Mouse (Mus musculus) bone marrow, adult 2 months (tissue): ENCODE results near the gene Opn4.

Source experiments
- CTCF ChIP-seq: fragments of 200-500 bp; IDR thresholded peaks from 2 replicates; pipeline ENCODE4 v1.5.1; 2011; ENCODE audit warnings: low read length, control low read depth; ENCODE audit not compliant: control insufficient read depth, insufficient read depth
- POLR2A ChIP-seq: fragments of 200-500 bp; IDR thresholded peaks from 2 replicates; pipeline ENCODE4 v1.6.1; 2011; ENCODE audit warnings: low read depth, mild to moderate bottlenecking, control low read depth, low read length, borderline replicate concordance; ENCODE audit not compliant: control insufficient read depth

DNA sequence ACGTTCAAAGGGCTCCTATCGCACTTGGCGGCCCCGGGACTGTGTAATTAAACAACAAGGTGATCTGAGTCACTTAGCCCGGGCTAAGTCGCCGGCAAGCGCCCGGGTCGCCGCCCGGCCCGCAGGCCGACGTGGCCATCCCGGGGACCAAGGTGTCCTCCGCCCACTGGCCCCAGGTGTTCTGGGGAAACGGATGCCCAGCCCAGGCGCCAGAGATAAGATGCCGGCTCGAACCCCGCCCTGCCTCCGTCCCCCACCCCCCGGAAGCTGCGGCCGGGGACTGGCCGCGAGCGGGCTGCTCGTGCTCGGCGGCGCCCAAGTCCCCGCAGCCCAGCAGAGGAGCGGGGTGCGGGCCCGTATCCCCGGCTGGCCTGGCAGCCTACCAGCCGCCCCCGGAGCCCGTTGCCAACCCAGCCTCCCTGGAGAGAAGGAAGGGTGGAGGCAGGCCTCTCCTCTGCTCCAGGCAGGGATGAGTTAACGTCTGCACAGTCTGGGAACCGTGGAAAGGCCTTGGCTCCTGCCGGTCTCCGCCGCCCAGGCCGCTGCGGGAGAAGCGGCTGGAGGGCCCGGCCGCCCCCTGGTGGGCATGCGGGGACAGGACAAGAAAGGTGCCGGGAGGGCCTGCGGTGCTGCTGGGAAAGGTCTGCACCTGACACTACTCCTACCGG is 50.8 kb downstream of the Opn4 start:
- TF ChIP-seq CTCF (peak; percentile 63), POLR2A (no peak)
